Mouse (Mus musculus) heart, embryonic 16.5 days (tissue): ENCODE results near the gene Fam114a1. TPM values are rescaled to one million over a fixed set of nuclear protein-coding genes. Genes with fewer than 3 reads are reported as not detected.

Experiments used
- ATAC-seq: fragments of 200-750 bp; cut with Nextera tagmentation; replicated peaks from 2 replicates; pipeline ENCODE4 v1.8.0; 2017; ENCODE audit warnings: moderate number of reproducible peaks; ENCODE audit not compliant: insufficient read depth, low FRiP score; ENCODE audit errors: extremely low read depth
- H3K27ac ChIP-seq: fragments of 300-500 bp; sonication (generic); 2 replicates; pipeline ENCODE4 v1.5.1; 2014; ENCODE audit warnings: mild to moderate bottlenecking, low read length, control low read depth, moderate library complexity
- H3K27me3 ChIP-seq: fragments of 300-500 bp; sonication (generic); 2 replicates; pipeline ENCODE4 v1.6.1; 2014; ENCODE audit warnings: low read length, mixed read lengths; ENCODE audit not compliant: control insufficient read depth, insufficient read depth
- H3K36me3 ChIP-seq: fragments of 300-500 bp; sonication (generic); 2 replicates; pipeline ENCODE4 v1.6.1; 2014; ENCODE audit not compliant: control insufficient read depth, insufficient read depth
- H3K4me1 ChIP-seq: fragments of 300-500 bp; sonication (generic); 2 replicates; pipeline ENCODE4 v1.6.1; 2014; ENCODE audit warnings: low read length, mixed read lengths; ENCODE audit not compliant: control insufficient read depth, insufficient read depth
- H3K4me2 ChIP-seq: fragments of 300-500 bp; sonication (generic); 2 replicates; pipeline ENCODE4 v1.6.1; 2014; ENCODE audit warnings: low read depth, mild to moderate bottlenecking, control low read depth, low read length
- H3K4me3 ChIP-seq: fragments of 300-500 bp; sonication (generic); 2 replicates; pipeline ENCODE4 v1.5.1; 2014; ENCODE audit warnings: mild to moderate bottlenecking, control low read depth, low read length
- H3K9ac ChIP-seq: fragments of 300-500 bp; sonication (generic); 2 replicates; pipeline ENCODE4 v1.6.1; 2014; ENCODE audit warnings: low read length, control low read depth
- H3K9me3 ChIP-seq: fragments of 300-500 bp; sonication (generic); replicated peaks from 2 replicates; pipeline ENCODE4 v1.6.1; 2016; ENCODE audit warnings: low read length; ENCODE audit not compliant: control insufficient read depth
- WGBS: fragments of 180-500 bp; shearing (Covaris S2); extraction: QIAGEN DNeasy Blood & Tissue Kit; methylation state at CpG from one replicate; pipeline ENCODE4 v1.1.7; 2014; 5-methylcytosine and 5-hydroxymethylcytosine counted together
- polyA plus RNA-seq: library from polyadenylated mRNA; unstranded; fragments of >200 nt; fragmentation: Nextera tagmentation; extraction: Ambion mirVana; gene quantifications from 2 replicates; pipeline ENCODE4 v1.2.1, GENCODE M21; 2015

Gene Fam114a1
- polyA plus RNA-seq, 1 experiment from 2014 or later: 36.4 TPM

DNA sequence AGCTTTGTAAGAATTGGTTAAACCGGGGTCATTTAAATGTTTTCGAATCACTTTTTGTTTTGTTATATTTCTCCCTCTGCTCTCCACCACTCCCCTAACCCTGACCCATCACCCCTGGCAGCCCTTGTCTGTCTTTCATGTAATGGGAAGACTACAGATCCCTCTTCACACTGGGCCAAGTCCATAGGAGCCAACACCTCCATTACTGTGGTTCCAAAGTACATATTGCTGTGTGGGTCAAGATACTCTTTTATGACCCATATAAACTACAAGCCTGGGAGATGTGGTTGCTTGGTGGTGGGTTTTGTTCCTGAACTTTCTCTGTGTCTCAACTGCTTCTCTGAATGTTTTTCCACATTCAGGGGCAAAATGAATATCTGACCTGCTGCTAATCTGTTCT is 25.5 kb downstream of the Fam114a1 start:
- no peaks in the 10 kb centered on the region for H3K27me3 ChIP-seq
- no peaks in the 10 kb centered on the region for H3K9me3 ChIP-seq
- no peak overlapping the region for H3K4me2 ChIP-seq
- 93% methylated on average over 2 of the region's 2 CpGs for WGBS
- H3K36me3 ChIP-seq: peaks cover 18% of the 10 kb centered on the region; the same call in 1 of the 2 replicates
- no peak overlapping the region for H3K9ac ChIP-seq
- ATAC-seq: no peak
- H3K27ac ChIP-seq: no peak overlapping the region
- no peak overlapping the region for H3K4me3 ChIP-seq
- H3K4me1 ChIP-seq: peaks cover 3% of the 10 kb centered on the region; the same call in 1 of the 2 replicates

DNA sequence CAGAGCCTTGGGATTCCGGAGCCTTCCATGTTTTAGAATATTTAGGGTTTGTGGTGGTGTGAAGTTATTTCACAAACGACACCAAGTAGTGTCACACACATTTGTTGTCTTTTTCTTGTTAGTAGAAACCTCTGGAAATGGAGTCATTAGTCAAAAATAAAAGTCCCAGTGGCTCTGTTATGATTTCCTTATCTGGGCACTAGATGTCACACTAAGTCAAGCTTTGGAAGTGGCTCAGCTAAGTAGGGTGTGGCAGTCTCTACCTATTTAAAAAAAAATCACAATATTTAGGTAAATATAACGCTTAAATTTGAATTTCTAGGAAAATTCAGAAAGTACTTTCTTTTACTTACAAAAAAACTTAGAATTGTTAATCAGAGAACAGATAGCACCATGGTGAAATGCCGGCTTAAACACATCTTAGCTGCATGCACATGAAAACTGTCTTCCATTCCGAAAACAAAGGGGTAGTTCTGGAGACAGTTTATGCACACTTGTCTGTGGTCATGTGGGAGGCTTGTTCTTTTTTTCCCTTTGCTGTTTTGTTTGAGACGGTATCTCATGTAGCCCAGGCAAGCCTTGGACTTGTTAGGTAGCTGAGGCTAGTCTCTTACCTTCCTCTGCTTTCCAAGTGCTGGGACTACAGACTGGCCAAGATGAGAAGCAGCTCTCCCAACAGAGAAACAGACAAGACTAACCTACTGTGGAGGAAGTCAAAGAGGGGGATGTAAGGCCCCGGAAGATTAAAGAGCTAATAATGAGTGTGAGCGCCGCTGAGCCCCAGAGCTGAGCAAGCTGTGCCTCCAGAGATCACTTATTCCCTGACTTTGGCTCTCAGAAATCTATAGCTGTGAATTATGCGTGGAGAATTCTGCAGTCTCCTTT is 33.3 kb downstream of the Fam114a1 start:
- H3K9ac ChIP-seq: no peak overlapping the region
- no peak overlapping the region for H3K4me3 ChIP-seq
- H3K4me2 ChIP-seq: no peak overlapping the region
- no peaks in the 10 kb centered on the region for H3K9me3 ChIP-seq
- H3K27me3 ChIP-seq: no peaks in the 10 kb centered on the region
- no peak for ATAC-seq
- no peak overlapping the region for H3K27ac ChIP-seq
- peaks cover 3% of the 10 kb centered on the region; the same call in 1 of the 2 replicates for H3K36me3 ChIP-seq
- WGBS: 61% methylated on average over 10 of the region's 10 CpGs
- H3K4me1 ChIP-seq: no peaks in the 10 kb centered on the region

DNA sequence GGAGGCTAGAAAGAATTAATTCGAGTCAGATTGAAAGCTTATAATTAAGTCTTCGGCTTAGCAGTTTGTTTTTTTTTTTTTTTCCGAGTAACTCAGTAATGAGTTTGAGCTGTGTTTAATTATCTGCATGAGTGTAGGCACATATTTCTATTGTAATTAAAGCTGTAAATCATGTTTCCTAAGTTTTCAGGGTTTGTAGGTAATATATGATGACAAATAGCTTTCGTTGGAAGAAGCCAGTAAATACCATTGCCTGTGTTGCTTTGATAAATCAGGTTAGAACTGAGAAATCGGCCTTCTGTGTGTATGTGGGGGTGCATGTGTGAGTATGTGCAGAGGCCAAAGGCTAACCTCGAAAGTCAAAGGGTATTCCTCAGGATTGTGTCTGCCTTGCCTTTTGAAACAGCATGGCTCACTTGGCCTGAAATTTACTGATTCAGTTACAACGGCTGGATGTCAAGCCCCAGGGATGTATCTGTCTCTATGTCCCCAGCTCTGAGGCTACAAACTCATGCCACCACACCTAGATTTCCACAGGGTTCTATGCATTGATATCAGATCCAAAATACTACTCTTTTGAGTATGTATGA is 34.2 kb downstream of the Fam114a1 start:
- 78% methylated on average over 7 of the region's 7 CpGs for WGBS

DNA sequence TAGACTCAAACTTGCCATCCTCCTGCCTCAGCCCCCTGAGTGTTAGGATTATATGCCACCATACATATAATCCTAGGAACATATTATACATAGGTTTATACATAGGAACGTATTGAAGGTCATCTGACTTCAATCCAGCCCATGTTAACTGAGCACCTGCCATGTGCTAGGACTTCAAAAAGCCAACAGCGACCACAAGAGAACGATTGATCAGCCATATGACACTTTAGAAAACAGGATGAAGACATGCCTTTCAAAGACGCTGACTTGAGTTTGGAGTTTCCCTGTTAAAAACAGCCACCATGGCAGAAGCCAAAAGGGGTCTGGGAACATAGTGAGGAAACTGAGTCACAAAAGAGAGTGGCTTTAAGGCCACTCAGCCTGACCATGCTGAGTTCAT is 35.4 kb downstream of the Fam114a1 start:
- no peak for ATAC-seq
- H3K4me2 ChIP-seq: no peak overlapping the region
- no peaks in the 10 kb centered on the region for H3K27me3 ChIP-seq
- no peaks in the 10 kb centered on the region for H3K4me1 ChIP-seq
- WGBS: 91% methylated on average over 4 of the region's 4 CpGs
- H3K4me3 ChIP-seq: no peak overlapping the region
- no peak overlapping the region for H3K27ac ChIP-seq
- no peak overlapping the region for H3K9ac ChIP-seq
- peaks cover 16% of the 10 kb centered on the region for H3K36me3 ChIP-seq
- no peaks in the 10 kb centered on the region for H3K9me3 ChIP-seq

More for the DNA sequence above, 34.2 kb downstream of the Fam114a1 start:
- Histone ChIP-seq H3K9ac (no peak overlapping the region), H3K9me3 (no peaks in the 10 kb centered on the region), H3K36me3 (peaks cover 3% of the 10 kb centered on the region), H3K4me2 (no peak overlapping the region), H3K4me1 (no peaks in the 10 kb centered on the region), H3K4me3 (no peak overlapping the region), H3K27me3 (no peaks in the 10 kb centered on the region), H3K27ac (no peak overlapping the region)
- ATAC-seq: no peak

DNA sequence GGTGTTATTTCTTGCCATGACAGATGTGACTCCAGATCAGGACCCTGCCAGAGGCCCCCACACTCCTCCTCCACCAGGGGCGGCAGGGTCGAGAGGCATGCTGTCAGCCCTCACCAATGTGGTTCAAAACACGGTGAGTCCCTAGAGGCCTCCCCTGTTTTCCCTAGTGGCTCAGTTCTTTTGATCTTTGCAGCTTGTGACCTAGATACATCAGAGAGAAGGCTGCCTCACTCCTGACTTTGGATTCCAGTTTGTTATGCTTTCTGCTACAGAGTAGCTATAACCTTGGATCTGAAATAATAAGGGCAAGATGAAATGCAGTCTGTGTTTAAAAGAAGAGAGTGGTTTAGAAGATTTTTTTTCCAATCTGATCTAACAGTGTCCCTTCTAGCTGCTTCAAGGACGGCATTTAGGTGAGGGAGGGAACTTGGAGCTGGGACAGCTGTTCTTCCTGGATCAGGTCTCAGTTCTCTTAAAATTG is 36.2 kb downstream of the Fam114a1 start:
- Histone ChIP-seq H3K9me3 (no peaks in the 10 kb centered on the region; the same call in 1 of the 2 replicates), H3K27me3 (no peaks in the 10 kb centered on the region), H3K36me3 (peaks cover 24% of the 10 kb centered on the region), H3K4me1 (no peaks in the 10 kb centered on the region), H3K4me2 (no peak overlapping the region), H3K4me3 (no peak overlapping the region), H3K9ac (no peak overlapping the region), H3K27ac (no peak overlapping the region)
- WGBS: 36% methylated on average over 4 of the region's 4 CpGs
- no peak for ATAC-seq

DNA sequence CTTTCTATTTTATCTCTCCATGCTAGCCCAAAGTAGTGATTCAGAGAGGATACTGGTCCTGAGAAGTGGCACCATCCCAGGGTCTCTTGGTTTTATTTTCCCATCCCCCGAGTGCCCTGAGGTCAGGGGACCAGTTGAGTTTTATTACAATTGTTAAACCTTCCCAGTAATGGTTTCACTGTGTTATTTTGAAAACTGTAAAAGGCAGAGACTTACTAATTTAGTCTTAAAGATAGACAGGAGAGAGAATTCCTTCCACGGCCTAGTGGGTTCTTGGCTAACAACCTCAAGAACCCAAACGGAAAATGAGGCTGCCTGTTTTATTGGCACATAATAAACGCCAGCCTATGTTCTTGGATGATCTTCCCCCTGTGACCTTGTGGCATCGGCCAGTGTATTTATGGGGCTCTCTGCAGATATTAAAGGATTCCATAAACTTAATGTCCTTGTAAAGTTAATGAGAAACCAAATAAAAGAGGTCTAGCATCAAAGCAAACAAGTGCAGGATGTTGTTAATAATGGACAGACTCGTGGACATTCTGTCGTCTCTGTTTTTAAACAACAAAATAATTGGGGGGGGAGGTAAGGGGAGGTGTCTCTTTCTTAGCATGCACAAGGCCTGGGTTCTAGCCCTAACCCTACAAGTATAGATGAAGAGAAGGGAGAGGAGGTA is 42.2 kb downstream of the Fam114a1 start:
- Histone ChIP-seq H3K27me3 (no peaks in the 10 kb centered on the region), H3K36me3 (peaks cover 29% of the 10 kb centered on the region), H3K4me1 (no peaks in the 10 kb centered on the region), H3K9ac (no peak overlapping the region), H3K27ac (no peak overlapping the region), H3K4me2 (no peak overlapping the region), H3K9me3 (no peaks in the 10 kb centered on the region; the same call in 1 of the 2 replicates), H3K4me3 (no peak overlapping the region)
- WGBS: 80% methylated on average over 7 of the region's 7 CpGs
- no peak for ATAC-seq

DNA sequence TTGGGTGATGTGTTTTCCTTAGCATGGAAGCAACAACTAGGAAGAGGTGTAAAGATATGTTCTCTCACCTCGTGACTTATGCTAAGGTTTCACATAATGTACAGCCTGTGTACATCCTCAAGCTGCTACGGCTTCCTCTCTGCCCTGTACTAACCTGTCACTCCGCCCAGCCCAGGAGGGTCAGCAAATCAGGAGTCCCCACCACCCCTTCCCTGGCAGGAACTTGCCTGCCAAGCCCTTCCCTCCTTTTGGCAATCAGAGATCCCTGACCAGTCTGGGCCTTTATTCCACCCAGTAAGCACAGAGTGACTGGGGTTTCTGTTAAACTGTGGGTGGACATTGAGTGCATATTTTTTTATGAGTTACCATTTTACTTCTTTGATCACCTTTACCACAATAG is 45.6 kb downstream of the Fam114a1 start:
- H3K9ac ChIP-seq: no peak overlapping the region
- no peaks in the 10 kb centered on the region for H3K27me3 ChIP-seq
- H3K27ac ChIP-seq: no peak overlapping the region
- H3K9me3 ChIP-seq: no peaks in the 10 kb centered on the region; the same call in 1 of the 2 replicates
- no peak overlapping the region for H3K4me2 ChIP-seq
- WGBS: 93% methylated on average over 3 of the region's 3 CpGs
- ATAC-seq: no peak
- H3K4me1 ChIP-seq: no peaks in the 10 kb centered on the region
- no peak overlapping the region for H3K4me3 ChIP-seq
- peaks cover 16% of the 10 kb centered on the region for H3K36me3 ChIP-seq

DNA sequence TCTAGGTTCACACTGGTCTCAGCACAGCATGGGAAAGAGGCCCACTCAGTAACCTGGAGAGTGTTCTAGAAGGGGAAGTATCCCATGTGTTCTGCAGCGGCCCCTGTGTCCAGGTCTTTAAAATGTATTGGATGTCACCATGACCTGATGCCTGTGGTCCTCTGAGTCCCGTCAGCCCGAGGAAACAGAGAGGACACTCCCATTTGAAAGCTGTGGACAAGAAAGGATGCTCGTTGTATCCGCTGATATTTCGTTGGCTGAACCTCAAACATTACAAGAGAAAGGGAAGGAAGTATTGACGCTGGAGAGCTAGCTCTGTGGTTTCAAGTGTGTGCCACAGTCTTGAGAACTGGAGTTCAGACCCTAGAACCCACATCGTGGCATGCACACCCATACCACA is 49.2 kb downstream of the Fam114a1 start:
- Histone ChIP-seq H3K4me1 (no peaks in the 10 kb centered on the region), H3K9ac (no peak overlapping the region), H3K36me3 (peaks cover 26% of the 10 kb centered on the region), H3K9me3 (no peaks in the 10 kb centered on the region), H3K4me2 (no peak overlapping the region), H3K27me3 (no peaks in the 10 kb centered on the region), H3K27ac (no peak overlapping the region), H3K4me3 (no peak overlapping the region)
- WGBS: 66% methylated on average over 8 of the region's 8 CpGs
- no peak for ATAC-seq
